Mouse (Mus musculus) spleen, adult 2 months (tissue): Measurements from ENCODE around the gene Zfp821. TPM values are rescaled to one million over a fixed set of nuclear protein-coding genes. Genes with fewer than 3 reads are reported as not detected.

ENCODE experiments used
- DNase-seq, 2 experiments: peaks; one replicate each; pipeline versions ENCODE4 v3.0.0 to v3.0.0-alpha.2; 2012 to 2021; ENCODE audit warnings: low spot score in 2 of 2, low read depth in 1 of 2
- H3K27ac ChIP-seq: fragments of 200-500 bp; 2 replicates; pipeline ENCODE4 v1.5.1; 2012; ENCODE audit warnings: low read length, inconsistent platforms; ENCODE audit not compliant: insufficient read depth
- H3K27me3 ChIP-seq: fragments of 200-500 bp; 2 replicates; pipeline ENCODE4 v1.6.1; 2012; ENCODE audit warnings: mild to moderate bottlenecking, moderate library complexity, low read length, inconsistent platforms; ENCODE audit not compliant: control insufficient read depth, insufficient read depth
- H3K36me3 ChIP-seq: fragments of 200-500 bp; 2 replicates; pipeline ENCODE4 v1.6.1; 2012; ENCODE audit warnings: mild to moderate bottlenecking, low read length, inconsistent platforms; ENCODE audit not compliant: control insufficient read depth, insufficient read depth
- H3K4me1 ChIP-seq: fragments of 200-500 bp; 2 replicates; pipeline ENCODE4 v1.6.1; 2011; ENCODE audit warnings: inconsistent platforms; ENCODE audit not compliant: control insufficient read depth, insufficient read depth, insufficient read length
- H3K4me3 ChIP-seq: fragments of 200-500 bp; 2 replicates; pipeline ENCODE4 v1.5.1; 2011; ENCODE audit warnings: mild to moderate bottlenecking, inconsistent platforms; ENCODE audit not compliant: insufficient read depth, insufficient read length; ENCODE audit errors: extremely low read depth
- CTCF ChIP-seq: fragments of 200-500 bp; IDR thresholded peaks from 2 replicates; pipeline ENCODE4 v1.5.1; 2011; ENCODE audit warnings: mild to moderate bottlenecking, inconsistent platforms; ENCODE audit not compliant: insufficient read depth, insufficient read length, insufficient replicate concordance; ENCODE audit errors: extremely low read depth
- POLR2A ChIP-seq: fragments of 200-500 bp; IDR thresholded peaks from 2 replicates; pipeline ENCODE4 v1.6.1; 2011; ENCODE audit warnings: low read depth, low read length, inconsistent platforms
- WGBS: fragments of 180-500 bp; shearing (Covaris S2); methylation state at CpG from one replicate; pipeline ENCODE4 v1.1.7; 2018; 5-methylcytosine and 5-hydroxymethylcytosine counted together
- polyA plus RNA-seq: library from polyadenylated mRNA; depleted of rRNA; stranded (reverse); fragments of >200 nt; gene quantifications from 2 replicates; pipeline ENCODE4 v1.2.3, GENCODE M21; 2012

The Zfp821 gene
- polyA plus RNA-seq, 1 experiment, result 5.1 TPM

- 100% methylated on average over 1 of the region's 1 CpGs for WGBS
- H3K36me3 ChIP-seq, result peaks cover 21% of the 10 kb centered on the region
Measured at GRCm38 (mm10) chr8:109712521-109712920, 7.2 kb downstream of the Zfp821 start.

GRCm38 (mm10) chr8:109714961-109715360, 9.6 kb downstream of the Zfp821 start:
- WGBS, result 90% methylated on average over 5 of the region's 5 CpGs
- TF ChIP-seq POLR2A (no peak), CTCF (no peak)
- Histone ChIP-seq H3K27ac (no peak overlapping the region), H3K4me1 (no peaks in the 10 kb centered on the region), H3K4me3 (no peak overlapping the region), H3K36me3 (peaks cover 23% of the 10 kb centered on the region), H3K27me3 (no peaks in the 10 kb centered on the region)
- no peak for DNase-seq

More at GRCm38 (mm10) chr8:109712521-109712920, 7.2 kb downstream of the Zfp821 start:
- DNase-seq, result no peak
- no peak overlapping the region for H3K27ac ChIP-seq
- TF ChIP-seq POLR2A, result no peak
- TF ChIP-seq CTCF, result no peak
- no peak overlapping the region for H3K4me3 ChIP-seq
- no peaks in the 10 kb centered on the region for H3K27me3 ChIP-seq
- no peaks in the 10 kb centered on the region for H3K4me1 ChIP-seq

GRCm38 (mm10) chr8:109725106-109725505, 19.8 kb downstream of the Zfp821 start:
- H3K27ac ChIP-seq, result no peak overlapping the region
- no peaks in the 10 kb centered on the region for H3K27me3 ChIP-seq
- no peak for DNase-seq
- 89% methylated on average over 3 of the region's 3 CpGs for WGBS
- H3K36me3 ChIP-seq, result peaks cover 31% of the 10 kb centered on the region
- H3K4me3 ChIP-seq, result no peak overlapping the region
- no peak for TF ChIP-seq POLR2A
- no peak for TF ChIP-seq CTCF
- H3K4me1 ChIP-seq, result no peaks in the 10 kb centered on the region

- peaks cover 16% of the 10 kb centered on the region for H3K36me3 ChIP-seq
- H3K27ac ChIP-seq, result no peak overlapping the region
- DNase-seq, result no peak
- H3K27me3 ChIP-seq, result no peaks in the 10 kb centered on the region
- 81% methylated on average over 3 of the region's 3 CpGs for WGBS
- no peaks in the 10 kb centered on the region for H3K4me1 ChIP-seq
- TF ChIP-seq POLR2A (no peak), CTCF (no peak)
- H3K4me3 ChIP-seq, result no peak overlapping the region
Measured at GRCm38 (mm10) chr8:109731012-109731411, 25.7 kb downstream of the Zfp821 start.

GRCm38 (mm10) chr8:109734018-109734417, 28.7 kb downstream of the Zfp821 start:
- Histone ChIP-seq H3K27ac (no peak overlapping the region), H3K36me3 (peaks cover 16% of the 10 kb centered on the region), H3K4me3 (no peak overlapping the region), H3K27me3 (no peaks in the 10 kb centered on the region), H3K4me1 (peaks cover 4% of the 10 kb centered on the region; the same call in 1 of the 2 replicates)
- WGBS, result 90% methylated on average over 3 of the region's 3 CpGs
- no peak for DNase-seq
- TF ChIP-seq POLR2A (no peak), CTCF (no peak)

GRCm38 (mm10) chr8:109736819-109737218, 31.5 kb downstream of the Zfp821 start:
- WGBS, result 5% methylated on average over 8 of the region's 8 CpGs
- Histone ChIP-seq H3K36me3 (peaks cover 15% of the 10 kb centered on the region), H3K4me1 (peaks cover 4% of the 10 kb centered on the region; the same call in 1 of the 2 replicates), H3K4me3 (peak overlapping the region; percentile 78), H3K27ac (no peak overlapping the region), H3K27me3 (no peaks in the 10 kb centered on the region)
- no peak for DNase-seq
- TF ChIP-seq POLR2A, result no peak
- no peak for TF ChIP-seq CTCF

- WGBS, result under 1% methylated on average over 54 of the region's 59 CpGs
- Histone ChIP-seq H3K27ac (0 out of 2 replicates have a peak within 1 kb of the TSS, but pooled peaks have one; percentile 25), H3K4me3 (peak within 1 kb of the TSS; percentile 78), H3K27me3 (no peaks in the 10 kb centered on the region), H3K36me3 (peaks cover 11% of the 10 kb centered on the region), H3K4me1 (peaks cover 4% of the 10 kb centered on the region; the same call in 1 of the 2 replicates)
- TF ChIP-seq POLR2A, result no peak
- peak; percentile 48; the same call in 1 of the 2 replicates for TF ChIP-seq CTCF
- peak; percentile 74 for DNase-seq
Measured at GRCm38 (mm10) chr8:109737237-109738048, 32.1 kb downstream of the Zfp821 start, which contains the start of gene Atxn1l. TSS of gene Atxn1l (minus strand) at chr8:109737739.
